Mouse (Mus musculus): ENCODE results near the gene Dlg2. TPM values are rescaled to one million over a fixed set of nuclear protein-coding genes. Genes with fewer than 3 reads are reported as not detected.

Gene Dlg2
- total and polyA plus RNA-seq, 3 experiments = 0.72 to 1.9 (median 1.7) TPM

- Histone ChIP-seq H3K79me2 (replicated peaks; ENCODE audit: control insufficient read depth, insufficient read depth, low read length) (no peaks in the 10 kb centered on the region), H3K4me3 (no peak overlapping the region), H3K27ac (no peak overlapping the region), H3K36me3 (ENCODE audit: control insufficient read depth, insufficient read depth, low read length) (no peaks in the 10 kb centered on the region), H3K27me3 (ENCODE audit: control insufficient read depth, insufficient read depth, low read length) (no peaks in the 10 kb centered on the region), H3K9ac (ENCODE audit: low read depth, low read length) (no peak overlapping the region), H3K4me1 (ENCODE audit: control insufficient read depth, insufficient read depth, low read length) (no peaks in the 10 kb centered on the region)
- no peak for TF ChIP-seq CTCF (IDR thresholded peaks at IDR 0.05)
- no peak for TF ChIP-seq POLR2A (IDR thresholded peaks at IDR 0.05; ENCODE audit: insufficient read depth, low read depth, low read length)
- no peak for TF ChIP-seq EP300 (IDR thresholded peaks at IDR 0.05; ENCODE audit: insufficient read depth, low read depth, low read length)
- WGBS = 3% methylated on average over 13 of the region's 13 CpGs
- no peak for DNase-seq
- intact Hi-C loops (cut with DNase I) = no loop called here
Observed at GRCm38 (mm10) chr7:90886396-90887006, 410.0 kb downstream of the Dlg2 start.

GRCm38 (mm10) chr7:90887007-90887720 lies 410.7 kb downstream of the Dlg2 start:
- Histone ChIP-seq H3K4me3 (no peak overlapping the region), H3K4me1 (ENCODE audit: control insufficient read depth, insufficient read depth, low read length) (no peaks in the 10 kb centered on the region), H3K27me3 (ENCODE audit: control insufficient read depth, insufficient read depth, low read length) (no peaks in the 10 kb centered on the region), H3K9ac (ENCODE audit: low read depth, low read length) (no peak overlapping the region), H3K27ac (no peak overlapping the region), H3K79me2 (replicated peaks; ENCODE audit: control insufficient read depth, insufficient read depth, low read length) (no peaks in the 10 kb centered on the region), H3K36me3 (ENCODE audit: control insufficient read depth, insufficient read depth, low read length) (no peaks in the 10 kb centered on the region)
- WGBS = 2% methylated on average over 21 of the region's 21 CpGs
- TF ChIP-seq CTCF (IDR thresholded peaks at IDR 0.05) (no peak), EP300 (IDR thresholded peaks at IDR 0.05; ENCODE audit: insufficient read depth, low read depth, low read length) (no peak), POLR2A (IDR thresholded peaks at IDR 0.05; ENCODE audit: insufficient read depth, low read depth, low read length) (no peak)
- intact Hi-C loops (cut with DNase I) = no loop called here
- no peak for DNase-seq

- Histone ChIP-seq H3K27me3 (ENCODE audit: control insufficient read depth, insufficient read depth, low read length) (no peaks in the 10 kb centered on the region), H3K27ac (no peak overlapping the region), H3K4me1 (ENCODE audit: control insufficient read depth, insufficient read depth, low read length) (no peaks in the 10 kb centered on the region), H3K36me3 (ENCODE audit: control insufficient read depth, insufficient read depth, low read length) (no peaks in the 10 kb centered on the region), H3K9ac (ENCODE audit: low read depth, low read length) (no peak overlapping the region), H3K79me2 (replicated peaks; ENCODE audit: control insufficient read depth, insufficient read depth, low read length) (no peaks in the 10 kb centered on the region), H3K4me3 (no peak overlapping the region)
- TF ChIP-seq POLR2A (IDR thresholded peaks at IDR 0.05; ENCODE audit: insufficient read depth, low read depth, low read length) = no peak
- no peak for TF ChIP-seq EP300 (IDR thresholded peaks at IDR 0.05; ENCODE audit: insufficient read depth, low read depth, low read length)
- TF ChIP-seq CTCF (IDR thresholded peaks at IDR 0.05) = no peak
- WGBS = 64% methylated on average over 4 of the region's 4 CpGs
- intact Hi-C loops (cut with DNase I) = no loop called here
- DNase-seq = no peak
Observed at GRCm38 (mm10) chr7:90927441-90927840, 451.0 kb downstream of the Dlg2 start.

- Histone ChIP-seq H3K4me1 (ENCODE audit: control insufficient read depth, insufficient read depth, low read length) (no peaks in the 10 kb centered on the region), H3K9ac (ENCODE audit: low read depth, low read length) (no peak overlapping the region), H3K27ac (no peak overlapping the region), H3K79me2 (replicated peaks; ENCODE audit: control insufficient read depth, insufficient read depth, low read length) (no peaks in the 10 kb centered on the region), H3K36me3 (ENCODE audit: control insufficient read depth, insufficient read depth, low read length) (no peaks in the 10 kb centered on the region), H3K4me3 (no peak overlapping the region), H3K27me3 (ENCODE audit: control insufficient read depth, insufficient read depth, low read length) (no peaks in the 10 kb centered on the region)
- DNase-seq = no peak
- 79% methylated on average over 5 of the region's 5 CpGs for WGBS
- intact Hi-C loops (cut with DNase I) = no loop called here
- TF ChIP-seq CTCF (IDR thresholded peaks at IDR 0.05) (no peak), POLR2A (IDR thresholded peaks at IDR 0.05; ENCODE audit: insufficient read depth, low read depth, low read length) (no peak), EP300 (IDR thresholded peaks at IDR 0.05; ENCODE audit: insufficient read depth, low read depth, low read length) (no peak)
Observed at GRCm38 (mm10) chr7:90940726-90941125, 464.3 kb downstream of the Dlg2 start.

GRCm38 (mm10) chr7:90947073-90947472 lies 470.6 kb downstream of the Dlg2 start:
- 70% methylated on average over 8 of the region's 8 CpGs for WGBS
- intact Hi-C loops (cut with DNase I) = no loop called here

GRCm38 (mm10) chr7:90949212-90949611 lies 472.7 kb downstream of the Dlg2 start:
- Histone ChIP-seq H3K79me2 (replicated peaks; ENCODE audit: control insufficient read depth, insufficient read depth, low read length) (no peaks in the 10 kb centered on the region), H3K27me3 (ENCODE audit: control insufficient read depth, insufficient read depth, low read length) (no peaks in the 10 kb centered on the region), H3K4me1 (ENCODE audit: control insufficient read depth, insufficient read depth, low read length) (no peaks in the 10 kb centered on the region), H3K4me3 (no peak overlapping the region), H3K36me3 (ENCODE audit: control insufficient read depth, insufficient read depth, low read length) (no peaks in the 10 kb centered on the region), H3K27ac (no peak overlapping the region), H3K9ac (ENCODE audit: low read depth, low read length) (no peak overlapping the region)
- TF ChIP-seq EP300 (IDR thresholded peaks at IDR 0.05; ENCODE audit: insufficient read depth, low read depth, low read length) (no peak), POLR2A (IDR thresholded peaks at IDR 0.05; ENCODE audit: insufficient read depth, low read depth, low read length) (no peak), CTCF (IDR thresholded peaks at IDR 0.05) (no peak)
- DNase-seq = no peak
- intact Hi-C loops (cut with DNase I) = no loop called here
- 86% methylated on average over 5 of the region's 5 CpGs for WGBS

More at GRCm38 (mm10) chr7:90947073-90947472, 470.6 kb downstream of the Dlg2 start:
- TF ChIP-seq EP300 (IDR thresholded peaks at IDR 0.05; ENCODE audit: insufficient read depth, low read depth, low read length) = no peak
- no peaks in the 10 kb centered on the region for H3K27me3 ChIP-seq (ENCODE audit: control insufficient read depth, insufficient read depth, low read length)
- no peak overlapping the region for H3K27ac ChIP-seq
- no peak for DNase-seq
- no peaks in the 10 kb centered on the region for H3K4me1 ChIP-seq (ENCODE audit: control insufficient read depth, insufficient read depth, low read length)
- H3K36me3 ChIP-seq (ENCODE audit: control insufficient read depth, insufficient read depth, low read length) = no peaks in the 10 kb centered on the region
- H3K79me2 ChIP-seq (replicated peaks; ENCODE audit: control insufficient read depth, insufficient read depth, low read length) = no peaks in the 10 kb centered on the region
- H3K4me3 ChIP-seq = no peak overlapping the region
- H3K9ac ChIP-seq (ENCODE audit: low read depth, low read length) = no peak overlapping the region
